Mouse (Mus musculus): ENCODE measurements around the gene Tctex1d1. TPM values are rescaled to one million over a fixed set of nuclear protein-coding genes. Genes with fewer than 3 reads are reported as not detected.

Tctex1d1 gene
- polyA plus RNA-seq, 1 experiment from 2014 or later = 1.7 TPM

DNA sequence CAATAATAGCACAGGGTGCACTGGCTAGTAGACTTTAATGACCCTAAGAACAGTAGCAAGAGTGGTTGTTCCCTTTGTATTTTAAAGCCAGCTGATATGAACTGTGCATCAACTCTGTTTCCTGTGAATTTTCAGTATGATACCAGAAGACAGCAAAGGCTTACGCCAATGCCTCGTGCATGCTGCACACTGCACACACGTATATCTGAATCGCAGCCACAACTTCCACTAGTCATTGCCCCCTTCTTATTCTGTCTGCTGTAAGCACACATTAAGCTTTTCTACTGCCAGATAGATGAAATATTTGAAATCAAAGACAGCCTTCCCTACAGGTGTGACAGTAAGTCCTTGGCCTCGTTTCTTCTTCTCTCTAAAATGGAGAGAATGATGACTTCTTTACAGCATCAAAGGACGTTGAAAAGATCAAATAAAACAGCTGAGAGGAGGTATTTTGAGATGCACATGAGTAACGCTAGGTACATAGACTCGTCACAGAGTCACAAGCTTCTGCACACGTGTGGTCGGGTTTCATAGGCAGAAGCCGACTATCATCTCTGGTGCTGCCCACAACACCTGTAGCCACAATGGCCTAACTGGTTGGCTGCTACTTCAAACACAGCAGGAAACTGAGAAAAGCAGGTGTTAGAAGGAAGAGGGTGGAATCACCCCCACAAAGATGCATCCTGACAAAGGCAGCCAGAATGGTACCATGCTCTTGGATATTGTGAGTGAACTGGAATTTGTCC lies 12.4 kb downstream of the Tctex1d1 start:
- H3K4me3 ChIP-seq (ENCODE audit: low read depth, low read length) = no peak overlapping the region
- H3K4me2 ChIP-seq (replicated peaks; ENCODE audit: low read depth, low read length) = no peak overlapping the region
- H3K9me3 ChIP-seq (ENCODE audit: control insufficient read depth, low read depth, low read length) = no peaks in the 10 kb centered on the region
- 78% methylated on average over 11 of the region's 11 CpGs for WGBS
- no peak overlapping the region for H3K27ac ChIP-seq (ENCODE audit: low read length)
- no peak for ATAC-seq (ENCODE audit: insufficient number of reproducible peaks, insufficient read depth, low FRiP score, low read depth)
- H3K27me3 ChIP-seq (ENCODE audit: control insufficient read depth, insufficient read depth, low read length) = no peaks in the 10 kb centered on the region
- H3K9ac ChIP-seq (replicated peaks; ENCODE audit: low read depth, low read length) = no peak overlapping the region
- H3K4me1 ChIP-seq (ENCODE audit: control insufficient read depth, insufficient read depth, low read length) = no peaks in the 10 kb centered on the region
- H3K36me3 ChIP-seq (ENCODE audit: control insufficient read depth, insufficient read depth, low read length) = no peaks in the 10 kb centered on the region

DNA sequence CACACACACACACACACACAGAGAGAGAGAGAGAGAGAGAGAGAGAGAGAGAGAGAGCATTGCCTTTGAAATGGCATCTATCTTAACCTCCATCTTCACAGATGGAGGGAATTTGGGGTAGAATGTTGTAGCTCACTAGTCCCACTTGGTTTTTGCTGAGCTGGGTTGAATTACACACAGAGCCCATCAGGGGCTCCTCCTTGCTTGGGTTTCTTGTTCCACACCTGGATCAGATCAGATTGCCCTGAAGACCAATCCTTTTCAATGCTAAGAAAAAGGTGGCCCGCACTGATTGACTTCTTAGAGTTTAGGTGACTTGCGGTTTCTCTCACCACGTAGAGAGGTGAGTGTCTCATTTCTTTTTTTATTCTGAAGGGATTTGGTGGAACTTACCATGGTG lies 13.3 kb downstream of the Tctex1d1 start:
- Histone ChIP-seq H3K9me3 (ENCODE audit: control insufficient read depth, low read depth, low read length) (no peaks in the 10 kb centered on the region), H3K27me3 (ENCODE audit: control insufficient read depth, insufficient read depth, low read length) (no peaks in the 10 kb centered on the region), H3K4me1 (ENCODE audit: control insufficient read depth, insufficient read depth, low read length) (no peaks in the 10 kb centered on the region), H3K4me3 (ENCODE audit: low read depth, low read length) (no peak overlapping the region), H3K4me2 (replicated peaks; ENCODE audit: low read depth, low read length) (no peak overlapping the region), H3K36me3 (ENCODE audit: control insufficient read depth, insufficient read depth, low read length) (no peaks in the 10 kb centered on the region), H3K9ac (replicated peaks; ENCODE audit: low read depth, low read length) (no peak overlapping the region), H3K27ac (ENCODE audit: low read length) (no peak overlapping the region)
- 78% methylated on average over 3 of the region's 3 CpGs for WGBS
- no peak for ATAC-seq (ENCODE audit: insufficient number of reproducible peaks, insufficient read depth, low FRiP score, low read depth)

- 80% methylated on average over 4 of the region's 4 CpGs for WGBS
- H3K4me2 ChIP-seq (replicated peaks; ENCODE audit: low read depth, low read length) = no peak overlapping the region
- no peaks in the 10 kb centered on the region for H3K36me3 ChIP-seq (ENCODE audit: control insufficient read depth, insufficient read depth, low read length)
- no peaks in the 10 kb centered on the region for H3K9me3 ChIP-seq (ENCODE audit: control insufficient read depth, low read depth, low read length)
- ATAC-seq (ENCODE audit: insufficient number of reproducible peaks, insufficient read depth, low FRiP score, low read depth) = no peak
- no peak overlapping the region for H3K9ac ChIP-seq (replicated peaks; ENCODE audit: low read depth, low read length)
- no peak overlapping the region for H3K4me3 ChIP-seq (ENCODE audit: low read depth, low read length)
- H3K27ac ChIP-seq (ENCODE audit: low read length) = no peak overlapping the region
- H3K27me3 ChIP-seq (ENCODE audit: control insufficient read depth, insufficient read depth, low read length) = no peaks in the 10 kb centered on the region
- no peaks in the 10 kb centered on the region for H3K4me1 ChIP-seq (ENCODE audit: control insufficient read depth, insufficient read depth, low read length)
Measured at GRCm38 (mm10) chr4:103004681-103005080, 26.3 kb downstream of the Tctex1d1 start.

- no peak for ATAC-seq (ENCODE audit: insufficient number of reproducible peaks, insufficient read depth, low FRiP score, low read depth)
Measured at GRCm38 (mm10) chr4:103005190-103005945, 27.0 kb downstream of the Tctex1d1 start.

GRCm38 (mm10) chr4:103006266-103006665 lies 27.9 kb downstream of the Tctex1d1 start:
- no peaks in the 10 kb centered on the region for H3K36me3 ChIP-seq (ENCODE audit: control insufficient read depth, insufficient read depth, low read length)
- ATAC-seq (ENCODE audit: insufficient number of reproducible peaks, insufficient read depth, low FRiP score, low read depth) = no peak
- 77% methylated on average over 5 of the region's 5 CpGs for WGBS

More at GRCm38 (mm10) chr4:103005190-103005945, 27.0 kb downstream of the Tctex1d1 start:
- no peak overlapping the region for H3K9ac ChIP-seq (replicated peaks; ENCODE audit: low read depth, low read length)
- H3K9me3 ChIP-seq (ENCODE audit: control insufficient read depth, low read depth, low read length) = no peaks in the 10 kb centered on the region
- H3K36me3 ChIP-seq (ENCODE audit: control insufficient read depth, insufficient read depth, low read length) = no peaks in the 10 kb centered on the region
- no peaks in the 10 kb centered on the region for H3K4me1 ChIP-seq (ENCODE audit: control insufficient read depth, insufficient read depth, low read length)
- H3K27me3 ChIP-seq (ENCODE audit: control insufficient read depth, insufficient read depth, low read length) = no peaks in the 10 kb centered on the region
- no peak overlapping the region for H3K4me2 ChIP-seq (replicated peaks; ENCODE audit: low read depth, low read length)
- H3K4me3 ChIP-seq (ENCODE audit: low read depth, low read length) = no peak overlapping the region
- WGBS = 61% methylated on average over 15 of the region's 15 CpGs
- no peak overlapping the region for H3K27ac ChIP-seq (ENCODE audit: low read length)

DNA sequence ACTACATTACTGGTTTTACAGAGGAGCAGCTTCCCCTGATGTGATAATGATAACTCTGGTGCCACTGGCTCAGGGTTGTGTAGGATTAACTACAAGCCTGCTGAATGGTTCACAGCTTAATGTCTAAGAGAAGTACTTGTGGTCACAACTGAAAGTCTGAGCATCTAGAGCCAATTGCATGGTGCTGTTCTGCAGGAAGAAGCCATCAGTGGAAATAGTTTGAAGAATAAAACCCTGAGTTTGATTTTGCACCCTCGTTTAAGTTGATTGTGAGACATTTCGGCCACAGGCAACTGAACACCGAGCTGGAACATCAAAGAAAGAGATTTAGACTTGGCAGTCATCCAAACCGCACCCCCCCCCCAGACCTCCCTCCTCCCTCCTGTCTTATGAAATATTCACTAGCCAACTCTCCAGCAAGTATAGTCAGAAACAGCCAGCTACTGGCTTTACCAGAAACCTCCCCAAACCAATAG lies 28.6 kb downstream of the Tctex1d1 start:
- no peaks in the 10 kb centered on the region for H3K27me3 ChIP-seq (ENCODE audit: control insufficient read depth, insufficient read depth, low read length)
- no peaks in the 10 kb centered on the region for H3K36me3 ChIP-seq (ENCODE audit: control insufficient read depth, insufficient read depth, low read length)
- H3K4me3 ChIP-seq (ENCODE audit: low read depth, low read length) = no peak overlapping the region
- no peak overlapping the region for H3K27ac ChIP-seq (ENCODE audit: low read length)
- H3K9me3 ChIP-seq (ENCODE audit: control insufficient read depth, low read depth, low read length) = no peaks in the 10 kb centered on the region
- no peak overlapping the region for H3K9ac ChIP-seq (replicated peaks; ENCODE audit: low read depth, low read length)
- H3K4me1 ChIP-seq (ENCODE audit: control insufficient read depth, insufficient read depth, low read length) = no peaks in the 10 kb centered on the region
- WGBS = 16% methylated on average over 4 of the region's 4 CpGs
- no peak overlapping the region for H3K4me2 ChIP-seq (replicated peaks; ENCODE audit: low read depth, low read length)
- no peak for ATAC-seq (ENCODE audit: insufficient number of reproducible peaks, insufficient read depth, low FRiP score, low read depth)

More at GRCm38 (mm10) chr4:103006266-103006665, 27.9 kb downstream of the Tctex1d1 start:
- Histone ChIP-seq H3K4me3 (ENCODE audit: low read depth, low read length) (no peak overlapping the region), H3K9ac (replicated peaks; ENCODE audit: low read depth, low read length) (no peak overlapping the region), H3K4me2 (replicated peaks; ENCODE audit: low read depth, low read length) (no peak overlapping the region), H3K27me3 (ENCODE audit: control insufficient read depth, insufficient read depth, low read length) (no peaks in the 10 kb centered on the region), H3K27ac (ENCODE audit: low read length) (no peak overlapping the region), H3K4me1 (ENCODE audit: control insufficient read depth, insufficient read depth, low read length) (no peaks in the 10 kb centered on the region), H3K9me3 (ENCODE audit: control insufficient read depth, low read depth, low read length) (no peaks in the 10 kb centered on the region)

DNA sequence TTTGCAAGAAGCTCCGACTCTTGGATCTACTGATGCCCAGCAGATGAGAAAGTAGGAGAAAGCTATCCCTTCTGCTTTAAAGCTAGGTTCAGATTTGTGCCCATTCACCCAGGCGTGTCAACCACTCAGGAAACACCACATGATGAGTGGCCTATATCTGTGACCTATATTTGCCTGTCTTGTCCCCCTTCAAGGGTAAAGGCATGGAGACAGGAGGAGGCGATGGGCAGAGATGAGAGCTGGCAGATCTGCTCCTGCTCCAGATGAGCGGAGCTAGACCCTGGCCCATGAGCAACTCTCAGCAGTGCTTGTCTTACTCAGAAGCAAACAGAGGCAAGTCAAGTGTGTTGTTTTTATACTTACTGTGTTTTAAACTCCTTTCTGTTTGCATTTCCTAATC lies 32.3 kb downstream of the Tctex1d1 start:
- H3K36me3 ChIP-seq (ENCODE audit: control insufficient read depth, insufficient read depth, low read length) = no peaks in the 10 kb centered on the region

DNA sequence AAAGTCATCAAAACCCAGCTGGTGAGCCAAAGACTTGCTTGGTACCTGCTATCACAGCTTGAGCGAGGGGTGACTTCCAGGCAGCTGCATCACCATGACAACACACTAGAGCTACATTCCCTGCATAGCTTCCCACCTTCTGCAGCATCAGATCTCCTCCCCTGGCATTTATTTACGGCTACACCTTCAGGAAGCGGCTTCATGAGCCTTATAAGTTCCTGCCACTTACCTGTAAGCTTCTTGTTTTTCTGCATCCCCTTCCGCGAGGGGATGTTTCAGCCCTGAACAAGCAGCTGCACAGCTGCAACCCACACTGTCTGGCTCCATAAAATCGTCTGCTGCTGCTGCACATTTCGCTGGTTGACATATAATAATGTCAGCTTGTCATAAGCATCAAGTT lies 33.4 kb downstream of the Tctex1d1 start:
- Histone ChIP-seq H3K27ac (ENCODE audit: low read length) (no peak overlapping the region), H3K4me2 (replicated peaks; ENCODE audit: low read depth, low read length) (no peak overlapping the region), H3K9ac (replicated peaks; ENCODE audit: low read depth, low read length) (no peak overlapping the region), H3K9me3 (ENCODE audit: control insufficient read depth, low read depth, low read length) (no peaks in the 10 kb centered on the region), H3K4me1 (ENCODE audit: control insufficient read depth, insufficient read depth, low read length) (no peaks in the 10 kb centered on the region), H3K4me3 (ENCODE audit: low read depth, low read length) (no peak overlapping the region), H3K36me3 (ENCODE audit: control insufficient read depth, insufficient read depth, low read length) (no peaks in the 10 kb centered on the region), H3K27me3 (ENCODE audit: control insufficient read depth, insufficient read depth, low read length) (no peaks in the 10 kb centered on the region)
- 29% methylated on average over 7 of the region's 7 CpGs for WGBS
- no peak for ATAC-seq (ENCODE audit: insufficient number of reproducible peaks, insufficient read depth, low FRiP score, low read depth)

More for the DNA sequence above, 32.3 kb downstream of the Tctex1d1 start:
- Histone ChIP-seq H3K27ac (ENCODE audit: low read length) (no peak overlapping the region), H3K4me3 (ENCODE audit: low read depth, low read length) (no peak overlapping the region), H3K9ac (replicated peaks; ENCODE audit: low read depth, low read length) (no peak overlapping the region), H3K9me3 (ENCODE audit: control insufficient read depth, low read depth, low read length) (no peaks in the 10 kb centered on the region), H3K4me1 (ENCODE audit: control insufficient read depth, insufficient read depth, low read length) (no peaks in the 10 kb centered on the region), H3K4me2 (replicated peaks; ENCODE audit: low read depth, low read length) (no peak overlapping the region), H3K27me3 (ENCODE audit: control insufficient read depth, insufficient read depth, low read length) (no peaks in the 10 kb centered on the region)
- ATAC-seq (ENCODE audit: insufficient number of reproducible peaks, insufficient read depth, low FRiP score, low read depth) = no peak
- 92% methylated on average over 4 of the region's 4 CpGs for WGBS

Data from stomach, embryonic 14.5 days (tissue).